Mouse (Mus musculus) left cerebral cortex, adult 9 months (tissue): ENCODE results near the gene Trim72.
"Not testable (repeated sequence)": the region's sequence is repeated elsewhere in the genome, so short reads cannot be mapped to it uniquely, and the experiment has no call there.

Experiments
- DNase-seq, 2 experiments: peaks; one replicate each; pipeline ENCODE4 v3.0.0; 2022; ENCODE audit warnings: low spot score in 2 of 2

The Trim72 gene

GRCm38 (mm10) chr7:128009715-128010340, 6.1 kb downstream of the Trim72 start:
- DNase-seq, result no peak

- no peak for DNase-seq
Measured at GRCm38 (mm10) chr7:128012136-128012780, 8.5 kb downstream of the Trim72 start.

GRCm38 (mm10) chr7:128013116-128013515, 9.4 kb downstream of the Trim72 start:
- DNase-seq, result peak in 1 of 2 experiments; percentile 40

- DNase-seq, result not testable (repeated sequence)
Measured at GRCm38 (mm10) chr7:128016134-128016533, 12.4 kb downstream of the Trim72 start.

GRCm38 (mm10) chr7:128016650-128017049, 12.9 kb downstream of the Trim72 start:
- DNase-seq, result no peak

- DNase-seq, result no peak
Measured at GRCm38 (mm10) chr7:128018275-128018674, 14.5 kb downstream of the Trim72 start.

- no peak for DNase-seq
Measured at GRCm38 (mm10) chr7:128019187-128019586, 15.4 kb downstream of the Trim72 start.

GRCm38 (mm10) chr7:128022974-128023373, 19.2 kb downstream of the Trim72 start:
- DNase-seq, result no peak

GRCm38 (mm10) chr7:128023565-128023964, 19.8 kb downstream of the Trim72 start:
- DNase-seq, result no peak

- DNase-seq, result no peak
Measured at GRCm38 (mm10) chr7:128024364-128024763, 20.6 kb downstream of the Trim72 start.

GRCm38 (mm10) chr7:128024932-128025331, 21.2 kb downstream of the Trim72 start:
- DNase-seq, result no peak

GRCm38 (mm10) chr7:128025381-128025780, 21.6 kb downstream of the Trim72 start:
- no peak for DNase-seq

GRCm38 (mm10) chr7:128031403-128031976, 27.7 kb downstream of the Trim72 start:
- no peak for DNase-seq

- DNase-seq, result no peak
Measured at GRCm38 (mm10) chr7:128032290-128032988, 28.7 kb downstream of the Trim72 start.

GRCm38 (mm10) chr7:128032989-128033293, 29.2 kb downstream of the Trim72 start:
- DNase-seq, result no peak

GRCm38 (mm10) chr7:128033616-128034015, 29.9 kb downstream of the Trim72 start:
- DNase-seq, result no peak

- DNase-seq, result not testable (repeated sequence)
Measured at GRCm38 (mm10) chr7:128042161-128042820, 38.5 kb downstream of the Trim72 start.

GRCm38 (mm10) chr7:128044142-128044785, 40.5 kb downstream of the Trim72 start:
- DNase-seq, result no peak

- no peak for DNase-seq
Measured at GRCm38 (mm10) chr7:128045640-128046039, 41.9 kb downstream of the Trim72 start.

GRCm38 (mm10) chr7:128048819-128049218, 45.1 kb downstream of the Trim72 start:
- no peak for DNase-seq

GRCm38 (mm10) chr7:128049254-128049653, 45.5 kb downstream of the Trim72 start:
- DNase-seq, result no peak

- no peak for DNase-seq
Measured at GRCm38 (mm10) chr7:128050739-128051138, 47.0 kb downstream of the Trim72 start.
